Mouse (Mus musculus): Measurements from ENCODE around the gene Trim25.

DNA sequence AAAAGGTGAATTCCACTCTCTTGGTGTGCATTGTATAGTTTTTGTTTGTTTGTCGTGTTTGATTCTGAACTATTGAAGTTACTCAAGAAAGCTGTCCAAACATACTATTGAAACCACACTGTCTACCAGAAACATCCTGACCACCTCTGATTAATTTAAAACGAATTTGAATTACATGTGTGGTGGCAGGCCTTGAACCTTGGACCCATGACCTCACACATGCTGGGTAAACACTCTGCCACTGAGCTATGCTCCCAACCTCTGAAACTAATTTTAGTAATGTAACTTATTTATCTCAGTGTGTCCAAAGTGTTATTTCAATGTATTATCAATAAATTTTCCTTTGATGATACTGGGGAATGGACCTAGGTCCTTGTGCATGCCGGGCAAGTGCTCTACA is 8.4 kb downstream of the Trim25 start:
- no peak for TF ChIP-seq CTCF (IDR thresholded peaks at IDR 0.05; ENCODE audit: low read depth, low read length)
- TF ChIP-seq POLR2A (IDR thresholded peaks at IDR 0.05; ENCODE audit: extremely low read depth, insufficient read depth, low read length), result no peak

Measured in liver, adult 2 months (tissue).